Comparison of ENCODE assay signal across 19 mouse cellular contexts in the genomic region with DNA sequence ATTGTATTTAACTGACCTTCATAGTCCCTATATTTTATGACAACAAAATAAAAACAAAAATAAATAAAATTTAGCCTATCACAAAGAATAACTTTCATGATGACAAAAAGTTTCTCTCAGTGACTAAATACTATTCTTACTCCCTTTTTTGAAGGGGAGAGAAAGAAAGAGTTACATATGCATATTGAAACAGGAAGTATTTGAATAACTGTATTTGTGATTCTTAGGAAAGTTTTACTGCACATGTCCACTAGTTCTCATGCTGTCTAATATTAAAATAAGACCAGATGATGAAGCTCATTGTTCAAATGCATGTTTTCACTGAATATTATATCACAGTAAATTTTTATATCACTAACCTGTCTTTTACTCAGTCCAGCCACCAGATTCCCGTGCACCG. TPM values are rescaled to one million over a fixed set of nuclear protein-coding genes. Genes with fewer than 3 reads are reported as not detected.
DNase-seq lines count a peak whose midpoint lies in the region; ATAC-seq and TF ChIP-seq lines count a peak whose summit lies in the region.
"Not testable (repeated sequence)": the region's sequence is repeated elsewhere in the genome, so short reads cannot be mapped to it uniquely, and the experiment has no call there.
"Had no signal": no experiment of that assay in that cellular context is flagged by ENCODE, and none has a peak within 500 bp of the region (broad histone marks: within the 10 kb centered on the region; RNA-seq: fewer than 3 reads in every experiment).

No protein-coding gene starts in this region.

- not testable (repeated sequence) for H3K27me3 ChIP-seq in kidney, postnatal 0 days (ENCODE audit: insufficient read depth, low read length)

- WGBS in kidney, postnatal 0 days: 93% methylated on average over 2 of the region's 2 CpGs

- H3K36me3 ChIP-seq in kidney, postnatal 0 days (ENCODE audit: insufficient read depth, low read length): not testable (repeated sequence)

- H3K4me2 ChIP-seq in kidney, postnatal 0 days (ENCODE audit: low read length): peak overlapping the region; percentile 32; the same call in 1 of the 2 replicates

- H3K9me3 ChIP-seq in kidney, postnatal 0 days (replicated peaks; ENCODE audit: low read length): not testable (repeated sequence)

- not testable (repeated sequence) for H3K4me1 ChIP-seq in kidney, postnatal 0 days (replicated peaks; ENCODE audit: insufficient read depth, low read length)

- peak; percentile 4 for DNase-seq in heart, adult 8-10 months (ENCODE audit: low spot score)
- not testable (repeated sequence) for DNase-seq in kidney, postnatal 0 days (ENCODE audit: low spot score)

- H3K27ac ChIP-seq in kidney, postnatal 0 days: not testable (repeated sequence)

- not testable (repeated sequence) for TF ChIP-seq CTCF in kidney, postnatal 0 days (IDR thresholded peaks at IDR 0.05; ENCODE audit: low read depth)

- H3K4me3 ChIP-seq in kidney, postnatal 0 days (replicated peaks; ENCODE audit: low read depth, low read length): not testable (repeated sequence)

- peak; percentile 6 for ATAC-seq in activated CD4-positive, CD25-positive, alpha-beta regulatory T cell, adult 4 months
- ATAC-seq in common myeloid progenitor, adult 5-6 weeks (replicated peaks; ENCODE audit: low read depth, poor library complexity, severe bottlenecking): peak; percentile 48
- not testable (repeated sequence) for ATAC-seq in kidney, postnatal 0 days (replicated peaks; ENCODE audit: low FRiP score, low read depth)
- ATAC-seq in megakaryocyte, adult 5-6 weeks (ENCODE audit: poor library complexity, severe bottlenecking): peak; percentile 47
- peak; percentile 65; the same call in 1 of the 2 replicates for ATAC-seq in neutrophil, adult 5-6 weeks (ENCODE audit: extremely low read depth, insufficient number of reproducible peaks, low FRiP score, poor library complexity, severe bottlenecking)

- not testable (repeated sequence) for H3K9ac ChIP-seq in kidney, postnatal 0 days (ENCODE audit: low read depth, low read length)

RNA-seq across cellular contexts. Expression of a gene that starts 0.8 kb away (rescaled TPM):
- polyA plus RNA-seq in activated CD4-positive, CD25-positive, alpha-beta regulatory T cell, adult 4 months (2017; shearing (Covaris generic)): 100 to 1,000 TPM; 388 to 517 TPM
- total RNA-seq in common myeloid progenitor, adult 5-6 weeks (2017): 122 and 152 TPM in 2 replicates
- total RNA-seq in heart, adult 8-10 months (2022): 10 to 100 TPM in 3 of 4 experiments, 1 to 10 TPM in 1; 8.1 to 16.2 (median 12.3) TPM
- polyA plus RNA-seq in kidney, postnatal 0 days (2015; fragmentation: Nextera tagmentation; extraction: Ambion mirVana): 13.5 and 15.9 TPM in 2 replicates
- total RNA-seq in megakaryocyte, adult 5-6 weeks (2015): 360 and 361 TPM in 2 replicates
- 254 and 258 TPM in 2 replicates for total RNA-seq in megakaryocyte, adult 5-6 weeks (2017)
- 805 and 849 TPM in 2 replicates for total RNA-seq in neutrophil, adult 5-6 weeks (2017)

RNA-seq across cellular contexts. Expression of a gene that starts 0.9 kb away (rescaled TPM):
- polyA plus RNA-seq in activated CD4-positive, CD25-positive, alpha-beta regulatory T cell, adult 4 months (2017; shearing (Covaris generic)): 100 to 1,000 TPM; 295 to 386 TPM
- 81.0 and 93.4 TPM in 2 replicates for total RNA-seq in common myeloid progenitor, adult 5-6 weeks (2017)
- 10 to 100 TPM in 3 of 4 experiments, 1 to 10 TPM in 1; 8.5 to 14.2 (median 12.0) TPM for total RNA-seq in heart, adult 8-10 months (2022)
- 7.7 TPM in 2 replicates for polyA plus RNA-seq in kidney, postnatal 0 days (2015; fragmentation: Nextera tagmentation; extraction: Ambion mirVana)
- total RNA-seq in megakaryocyte, adult 5-6 weeks (2015): 263 and 285 TPM in 2 replicates
- 122 and 154 TPM in 2 replicates for total RNA-seq in megakaryocyte, adult 5-6 weeks (2017)
- total RNA-seq in neutrophil, adult 5-6 weeks (2017): 225 and 245 TPM in 2 replicates
- polyA plus RNA-seq: heart, embryonic 10.5 days had no signal

RNA-seq across cellular contexts. Expression of a gene that starts 28.7 kb away (rescaled TPM):
- 1 to 10 TPM; 3.1 to 3.2 TPM for polyA plus RNA-seq in activated CD4-positive, CD25-positive, alpha-beta regulatory T cell, adult 4 months (2017; shearing (Covaris generic))
- total RNA-seq in common myeloid progenitor, adult 5-6 weeks (2017): 2.5 and 4.8 TPM in 2 replicates
- 1 to 10 TPM; 1.3 to 2.7 (median 1.5) TPM for total RNA-seq in heart, adult 8-10 months (2022)
- polyA plus RNA-seq in kidney, postnatal 0 days (2015; fragmentation: Nextera tagmentation; extraction: Ambion mirVana): 1.4 and 1.9 TPM in 2 replicates
- total RNA-seq in megakaryocyte, adult 5-6 weeks (2015): 165 and 182 TPM in 2 replicates
- 234 and 254 TPM in 2 replicates for total RNA-seq in megakaryocyte, adult 5-6 weeks (2017)
- 14.8 and 16.9 TPM in 2 replicates for total RNA-seq in neutrophil, adult 5-6 weeks (2017)
- total RNA-seq: hematopoietic stem cell, adult 5-6 weeks; hindbrain, postnatal 0 days had no signal

RNA-seq across cellular contexts. Expression of a gene that starts 41.0 kb away (rescaled TPM):
- polyA plus RNA-seq in activated CD4-positive, CD25-positive, alpha-beta regulatory T cell, adult 4 months (2017; shearing (Covaris generic)): not detected
- total RNA-seq in common myeloid progenitor, adult 5-6 weeks (2017): not detected in 2 replicates
- total RNA-seq in heart, adult 8-10 months (2022): not detected
- not detected in 2 replicates for polyA plus RNA-seq in kidney, postnatal 0 days (2015; fragmentation: Nextera tagmentation; extraction: Ambion mirVana)
- not detected in 2 replicates for total RNA-seq in megakaryocyte, adult 5-6 weeks (2015)
- total RNA-seq in megakaryocyte, adult 5-6 weeks (2017): not detected in 2 replicates
- total RNA-seq in neutrophil, adult 5-6 weeks (2017): 0.23 and 0.25 TPM in 2 replicates
- total RNA-seq: adrenal gland, adult 2 months; adrenal gland, postnatal 25 days; gastrocnemius, postnatal 14 days; heart, postnatal 14 days; hematopoietic stem cell, adult 5-6 weeks; hindbrain, postnatal 0 days had no signal
- polyA plus RNA-seq: adrenal gland, adult 2 months; forebrain, embryonic 12.5 days; forebrain, embryonic 16.5 days; frontal cortex, adult 2 months; heart, embryonic 10.5 days; heart, embryonic 14.5 days; hindbrain, embryonic 13.5 days; intestine, embryonic 15.5 days had no signal
